11 mouse cellular contexts compared by ENCODE assay signal in genomic region chr11:76352861-76353558, GRCm38 (mm10). TPM values are rescaled to one million over a fixed set of nuclear protein-coding genes. Genes with fewer than 3 reads are reported as not detected.
DNase-seq lines count a peak whose midpoint lies in the region; ATAC-seq lines count a peak whose summit lies in the region.
"Had no signal": no experiment of that assay in that cellular context is flagged by ENCODE, and none has a peak within 500 bp of the region (broad histone marks: within the 10 kb centered on the region; RNA-seq: fewer than 3 reads in every experiment).

No protein-coding gene starts in this region.

- 49% methylated on average over 16 of the region's 16 CpGs for WGBS in forebrain, embryonic 11.5 days
- WGBS in forebrain, embryonic 14.5 days, result 37% methylated on average over 16 of the region's 16 CpGs
- 71% methylated on average over 16 of the region's 16 CpGs for WGBS in lung, embryonic 16.5 days
- 41% methylated on average over 16 of the region's 16 CpGs for WGBS in hindbrain, embryonic 14.5 days

- peaks cover 51% of the 10 kb centered on the region for H3K4me1 ChIP-seq in forebrain, embryonic 11.5 days (replicated peaks; ENCODE audit: control insufficient read depth, insufficient read depth, low read length)
- peaks cover 42% of the 10 kb centered on the region for H3K4me1 ChIP-seq in forebrain, embryonic 14.5 days (ENCODE audit: control insufficient read depth, insufficient read depth, low read length)
- H3K4me1 ChIP-seq in lung, embryonic 16.5 days (replicated peaks; ENCODE audit: control insufficient read depth, insufficient read depth, low read length), result peaks cover 13% of the 10 kb centered on the region
- peaks cover 57% of the 10 kb centered on the region for H3K4me1 ChIP-seq in hindbrain, embryonic 14.5 days (replicated peaks; ENCODE audit: control insufficient read depth, insufficient read depth, low read length)

- H3K9me3 ChIP-seq in forebrain, embryonic 11.5 days (ENCODE audit: control insufficient read depth, low read length), result no peaks in the 10 kb centered on the region
- H3K9me3 ChIP-seq in forebrain, embryonic 14.5 days (replicated peaks; ENCODE audit: control insufficient read depth, low read length), result no peaks in the 10 kb centered on the region
- no peaks in the 10 kb centered on the region for H3K9me3 ChIP-seq in lung, embryonic 16.5 days (ENCODE audit: control insufficient read depth, low read length)
- H3K9me3 ChIP-seq in hindbrain, embryonic 14.5 days (ENCODE audit: control insufficient read depth, low read length), result no peaks in the 10 kb centered on the region

- H3K4me3 ChIP-seq in forebrain, embryonic 11.5 days (ENCODE audit: low read depth, low read length), result no peak overlapping the region
- no peak overlapping the region for H3K4me3 ChIP-seq in forebrain, embryonic 14.5 days (ENCODE audit: low read depth, low read length)
- H3K4me3 ChIP-seq in lung, embryonic 16.5 days (ENCODE audit: low read length), result no peak overlapping the region
- H3K4me3 ChIP-seq in hindbrain, embryonic 14.5 days (replicated peaks; ENCODE audit: low read length), result no peak overlapping the region
- H3K4me3 ChIP-seq: erythroblast, embryonic 14.5 days had no signal

- peak overlapping the region; percentile 27 for H3K27ac ChIP-seq in forebrain, embryonic 11.5 days (ENCODE audit: low read depth, low read length)
- H3K27ac ChIP-seq in forebrain, embryonic 14.5 days (ENCODE audit: low read depth, low read length), result no peak overlapping the region
- H3K27ac ChIP-seq in lung, embryonic 16.5 days (ENCODE audit: low read length), result no peak overlapping the region
- H3K27ac ChIP-seq in hindbrain, embryonic 14.5 days, result peak overlapping the region; percentile 21; the same call in 1 of the 2 replicates

- no peaks in the 10 kb centered on the region for H3K27me3 ChIP-seq in forebrain, embryonic 11.5 days (ENCODE audit: control insufficient read depth, insufficient read depth, low read length)
- no peaks in the 10 kb centered on the region for H3K27me3 ChIP-seq in forebrain, embryonic 14.5 days (replicated peaks; ENCODE audit: control insufficient read depth, insufficient read depth, low read length)
- H3K27me3 ChIP-seq in lung, embryonic 16.5 days (ENCODE audit: control insufficient read depth, insufficient read depth, low read depth, low read length), result no peaks in the 10 kb centered on the region
- no peaks in the 10 kb centered on the region for H3K27me3 ChIP-seq in hindbrain, embryonic 14.5 days (ENCODE audit: control insufficient read depth, insufficient read depth, low read length)

- ATAC-seq in forebrain, embryonic 11.5 days (replicated peaks; ENCODE audit: low FRiP score), result no peak
- no peak for ATAC-seq in forebrain, embryonic 14.5 days
- ATAC-seq in lung, embryonic 16.5 days (ENCODE audit: low read depth), result peak; percentile 36; the same call in 1 of the 2 replicates
- no peak for ATAC-seq in hindbrain, embryonic 14.5 days (ENCODE audit: low FRiP score)
- ATAC-seq: activated CD4-positive, CD25-positive, alpha-beta regulatory T cell, adult 4 months had no signal

- DNase-seq in forebrain, embryonic 11.5 days (ENCODE audit: low spot score), result no peak
- DNase-seq in forebrain, embryonic 14.5 days (ENCODE audit: low spot score), result no peak
- no peak for DNase-seq in lung, postnatal 36 days
- DNase-seq in hindbrain, embryonic 14.5 days (ENCODE audit: low spot score), result no peak
- DNase-seq in retina, postnatal 1 day, result peak; percentile 76
- DNase-seq in ovary, postnatal 36 days (ENCODE audit: low spot score), result no peak
- no peak for DNase-seq in spleen, postnatal 14 days (ENCODE audit: low spot score in 2 of 2)
- DNase-seq: layer of hippocampus, postnatal 36 days had no signal

- H3K36me3 ChIP-seq in forebrain, embryonic 11.5 days (ENCODE audit: control insufficient read depth, insufficient read depth, low read length), result no peaks in the 10 kb centered on the region
- H3K36me3 ChIP-seq in forebrain, embryonic 14.5 days (ENCODE audit: control insufficient read depth, insufficient read depth, low read length), result no peaks in the 10 kb centered on the region
- no peaks in the 10 kb centered on the region for H3K36me3 ChIP-seq in lung, embryonic 16.5 days (ENCODE audit: control insufficient read depth, insufficient read depth, low read length)
- no peaks in the 10 kb centered on the region for H3K36me3 ChIP-seq in hindbrain, embryonic 14.5 days (replicated peaks; ENCODE audit: control insufficient read depth, insufficient read depth)

- H3K9ac ChIP-seq in forebrain, embryonic 11.5 days (ENCODE audit: low read length), result 0 out of 2 replicates have a peak overlapping the region, but pooled peaks have one; percentile 14
- H3K9ac ChIP-seq in forebrain, embryonic 14.5 days (ENCODE audit: low read length), result no peak overlapping the region
- no peak overlapping the region for H3K9ac ChIP-seq in lung, embryonic 16.5 days (ENCODE audit: low read length)
- H3K9ac ChIP-seq in hindbrain, embryonic 14.5 days, result no peak overlapping the region

- H3K4me2 ChIP-seq in forebrain, embryonic 11.5 days (ENCODE audit: low read depth, low read length, severe bottlenecking), result no peak overlapping the region
- H3K4me2 ChIP-seq in forebrain, embryonic 14.5 days (ENCODE audit: low read length), result no peak overlapping the region
- no peak overlapping the region for H3K4me2 ChIP-seq in lung, embryonic 16.5 days (ENCODE audit: low read depth, low read length)
- H3K4me2 ChIP-seq in hindbrain, embryonic 14.5 days (replicated peaks), result no peak overlapping the region

RNA-seq across cellular contexts. Expression of gene Nxn, which starts 45.9 kb away (rescaled TPM):
- 52.3 and 65.1 TPM in 2 replicates for polyA plus RNA-seq in forebrain, embryonic 11.5 days (2014; fragmentation: Nextera tagmentation; extraction: Ambion mirVana)
- 19.3 and 21.2 TPM in 2 replicates for polyA plus RNA-seq in forebrain, embryonic 14.5 days (2014; fragmentation: Nextera tagmentation; extraction: Ambion mirVana)
- 18.7 and 19.4 TPM in 2 replicates for polyA plus RNA-seq in lung, embryonic 16.5 days (2015; fragmentation: Nextera tagmentation; extraction: Ambion mirVana)
- 32.0 and 36.0 TPM in 2 replicates for polyA plus RNA-seq in hindbrain, embryonic 14.5 days (2014; fragmentation: Nextera tagmentation; extraction: Ambion mirVana)

RNA-seq across cellular contexts. Expression of gene Timm22, which starts 53.7 kb away (rescaled TPM):
- polyA plus RNA-seq in forebrain, embryonic 11.5 days (2014; fragmentation: Nextera tagmentation; extraction: Ambion mirVana), result 109 and 113 TPM in 2 replicates
- 125 TPM in 2 replicates for polyA plus RNA-seq in forebrain, embryonic 14.5 days (2014; fragmentation: Nextera tagmentation; extraction: Ambion mirVana)
- 97.3 and 98.8 TPM in 2 replicates for polyA plus RNA-seq in lung, embryonic 16.5 days (2015; fragmentation: Nextera tagmentation; extraction: Ambion mirVana)
- 110 TPM in 2 replicates for polyA plus RNA-seq in hindbrain, embryonic 14.5 days (2014; fragmentation: Nextera tagmentation; extraction: Ambion mirVana)

Comparison
In these comparisons a context has a peak if more than half of its experiments do, and no peak if none do; other contexts are left out.
1. H3K27ac ChIP-seq: peak in forebrain, embryonic 11.5 days (single experiment) and hindbrain, embryonic 14.5 days (single experiment); none in forebrain, embryonic 14.5 days (single experiment) and lung, embryonic 16.5 days (single experiment).